Mouse (Mus musculus): ENCODE measurements around the gene Gja4. TPM values are rescaled to one million over a fixed set of nuclear protein-coding genes. Genes with fewer than 3 reads are reported as not detected.

The Gja4 gene
- polyA plus RNA-seq (2015; fragmentation: Nextera tagmentation; extraction: Ambion mirVana) = 11.4 and 13.1 TPM in 2 replicates

GRCm38 (mm10) chr4:127313861-127314260 lies at the start of gene Gja4:
TSS of gene Gja4 (minus strand) at chr4:127314039.
- no peaks in the 10 kb centered on the region for H3K36me3 ChIP-seq (ENCODE audit: poor library complexity, severe bottlenecking)
- ATAC-seq = peak; percentile 89
- no peaks in the 10 kb centered on the region for H3K9me3 ChIP-seq (replicated peaks)
- H3K27me3 ChIP-seq = peaks cover 24% of the 10 kb centered on the region
- 0% methylated on average over 25 of the region's 25 CpGs for WGBS
- H3K9ac ChIP-seq = peak within 1 kb of the TSS; percentile 70
- peak within 1 kb of the TSS; percentile 79 for H3K4me2 ChIP-seq
- H3K4me1 ChIP-seq = peaks cover 13% of the 10 kb centered on the region
- peak within 1 kb of the TSS; percentile 48 for H3K4me3 ChIP-seq
- H3K27ac ChIP-seq = no peak within 1 kb of the TSS

DNA sequence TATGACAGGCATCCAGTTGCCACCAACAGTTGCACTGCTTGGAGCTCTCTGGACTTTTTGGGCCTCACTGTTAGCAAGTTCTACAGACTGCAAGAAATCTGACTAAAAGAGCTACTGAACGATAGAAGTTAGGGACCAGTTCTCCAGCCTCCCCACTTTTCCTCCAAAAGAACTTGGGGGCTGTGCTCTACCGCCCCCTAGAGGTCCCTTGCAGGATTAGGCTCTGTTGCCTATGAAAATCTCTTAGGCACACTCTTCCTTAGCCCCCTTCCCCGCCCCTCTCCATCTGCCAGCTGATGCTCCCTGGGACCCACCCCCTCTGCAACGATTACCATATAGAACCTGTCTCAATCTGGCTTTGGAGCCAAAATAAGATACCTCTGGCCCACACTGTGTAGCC lies 49.5 kb upstream of the Gja4 start:
- Histone ChIP-seq H3K9me3 (replicated peaks) (no peaks in the 10 kb centered on the region), H3K4me1 (peaks cover 4% of the 10 kb centered on the region; the same call in 1 of the 2 replicates), H3K9ac (no peak overlapping the region), H3K36me3 (ENCODE audit: poor library complexity, severe bottlenecking) (no peaks in the 10 kb centered on the region), H3K4me2 (no peak overlapping the region), H3K27ac (no peak overlapping the region), H3K27me3 (peaks cover 3% of the 10 kb centered on the region; the same call in 1 of the 2 replicates), H3K4me3 (no peak overlapping the region)
- no peak for ATAC-seq
- 71% methylated on average over 4 of the region's 4 CpGs for WGBS

DNA sequence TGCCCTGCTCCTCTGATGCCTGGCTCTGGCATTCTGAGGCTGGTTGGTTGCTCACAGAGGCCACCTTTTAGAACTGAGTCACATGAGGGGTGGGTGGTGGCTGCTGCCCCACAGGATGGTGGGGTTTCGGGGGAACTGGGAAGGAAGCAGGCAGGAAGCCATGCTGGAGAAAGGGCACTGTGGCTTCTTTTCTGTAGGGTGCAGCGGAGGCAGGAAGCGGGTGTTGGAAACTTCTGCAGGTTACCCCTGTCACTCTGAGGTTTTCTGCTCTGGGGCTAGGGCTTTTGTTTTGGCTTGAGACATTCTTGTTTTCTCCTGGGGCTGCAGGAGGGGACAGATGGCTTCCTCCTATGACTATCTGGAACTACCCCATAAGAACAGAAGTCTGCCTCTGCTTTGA lies 48.7 kb upstream of the Gja4 start:
- H3K4me2 ChIP-seq = no peak overlapping the region
- no peaks in the 10 kb centered on the region for H3K36me3 ChIP-seq (ENCODE audit: poor library complexity, severe bottlenecking)
- WGBS = 90% methylated on average over 3 of the region's 3 CpGs
- H3K9ac ChIP-seq = no peak overlapping the region
- no peak overlapping the region for H3K4me3 ChIP-seq
- peaks cover 4% of the 10 kb centered on the region; the same call in 1 of the 2 replicates for H3K4me1 ChIP-seq
- no peaks in the 10 kb centered on the region for H3K9me3 ChIP-seq (replicated peaks)
- peaks cover 3% of the 10 kb centered on the region; the same call in 1 of the 2 replicates for H3K27me3 ChIP-seq
- no peak overlapping the region for H3K27ac ChIP-seq
- no peak for ATAC-seq

DNA sequence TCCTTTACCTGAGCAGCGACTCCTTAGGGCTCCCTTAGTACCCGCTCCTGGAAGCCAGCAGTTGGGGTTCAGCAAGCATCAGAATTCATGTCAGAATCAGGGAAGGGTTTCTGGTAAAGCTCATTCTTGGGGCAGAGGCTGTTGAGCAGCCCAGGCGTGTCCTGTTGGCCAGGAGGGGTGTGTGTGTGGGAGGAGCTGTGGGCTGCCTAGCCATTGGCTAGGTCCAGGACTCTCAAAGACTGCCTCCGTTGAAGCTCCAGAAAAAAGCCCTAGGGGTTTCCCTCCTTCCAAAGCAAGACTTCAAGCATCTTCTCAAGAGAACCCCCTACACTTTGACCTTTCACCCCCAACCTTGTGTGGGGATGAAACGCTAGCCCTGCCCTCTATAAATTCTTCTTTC lies 44.2 kb upstream of the Gja4 start, which contains the start of gene Gjb5:
Gene Gjb5, minus strand, starts transcription at position 164 of the 400 bp plus-strand sequence.
- WGBS = 36% methylated on average over 5 of the region's 5 CpGs
- no peak for ATAC-seq
- H3K36me3 ChIP-seq (ENCODE audit: poor library complexity, severe bottlenecking) = no peaks in the 10 kb centered on the region
- no peaks in the 10 kb centered on the region for H3K27me3 ChIP-seq
- H3K27ac ChIP-seq = no peak within 1 kb of the TSS
- H3K4me1 ChIP-seq = 0 out of 2 replicates have a peak, but pooled peaks cover 9% of the 10 kb centered on the region
- H3K4me3 ChIP-seq = no peak within 1 kb of the TSS
- H3K9me3 ChIP-seq (replicated peaks) = no peaks in the 10 kb centered on the region
- no peak within 1 kb of the TSS for H3K9ac ChIP-seq
- H3K4me2 ChIP-seq = no peak within 1 kb of the TSS

- no peaks in the 10 kb centered on the region for H3K27me3 ChIP-seq
- H3K9me3 ChIP-seq (replicated peaks) = no peaks in the 10 kb centered on the region
- no peak for ATAC-seq
- no peaks in the 10 kb centered on the region for H3K36me3 ChIP-seq (ENCODE audit: poor library complexity, severe bottlenecking)
- no peak overlapping the region for H3K27ac ChIP-seq
- no peak overlapping the region for H3K9ac ChIP-seq
- WGBS = 75% methylated on average over 15 of the region's 15 CpGs
- H3K4me1 ChIP-seq = 0 out of 2 replicates have a peak, but pooled peaks cover 9% of the 10 kb centered on the region
- H3K4me3 ChIP-seq = no peak overlapping the region
- H3K4me2 ChIP-seq = no peak overlapping the region
Observed at GRCm38 (mm10) chr4:127354506-127355485, 41.0 kb upstream of the Gja4 start.

DNA sequence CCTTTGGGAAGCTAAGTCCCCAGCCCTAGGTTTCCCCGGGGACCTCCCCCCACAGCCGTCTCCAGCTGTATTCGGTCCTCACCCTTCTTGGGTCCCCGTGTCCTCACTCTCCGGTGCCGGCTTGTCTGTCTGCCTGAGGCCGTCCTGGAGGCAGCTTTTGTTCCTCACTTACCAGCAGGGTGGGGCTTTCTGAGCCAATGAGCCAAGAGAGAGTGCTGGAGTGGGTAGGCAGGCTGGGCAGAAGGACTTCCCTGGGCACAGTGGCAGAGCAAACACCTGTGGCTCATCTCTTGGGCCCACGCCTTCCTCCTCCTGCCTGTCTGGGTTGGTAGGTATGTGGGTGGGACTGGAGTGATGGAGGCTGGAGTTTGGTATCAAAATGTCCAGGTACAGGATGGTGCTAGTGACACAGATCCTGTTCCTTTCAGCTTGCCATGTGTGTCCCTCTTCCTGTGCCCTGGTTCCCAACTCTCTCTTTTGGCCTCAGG lies 40.2 kb upstream of the Gja4 start, which contains the start of gene Gjb4:
Gene Gjb4, minus strand, starts transcription at position 131 of the 488 bp plus-strand sequence.
- Histone ChIP-seq H3K36me3 (ENCODE audit: poor library complexity, severe bottlenecking) (no peaks in the 10 kb centered on the region), H3K4me2 (no peak within 1 kb of the TSS), H3K9me3 (replicated peaks) (no peaks in the 10 kb centered on the region), H3K27ac (no peak within 1 kb of the TSS), H3K9ac (no peak within 1 kb of the TSS), H3K4me3 (no peak within 1 kb of the TSS), H3K27me3 (no peaks in the 10 kb centered on the region), H3K4me1 (0 out of 2 replicates have a peak, but pooled peaks cover 9% of the 10 kb centered on the region)
- ATAC-seq = no peak
- 43% methylated on average over 8 of the region's 8 CpGs for WGBS

- Histone ChIP-seq H3K4me2 (no peak overlapping the region), H3K9me3 (replicated peaks) (no peaks in the 10 kb centered on the region), H3K4me3 (no peak overlapping the region), H3K36me3 (ENCODE audit: poor library complexity, severe bottlenecking) (no peaks in the 10 kb centered on the region), H3K27ac (no peak overlapping the region), H3K9ac (no peak overlapping the region), H3K27me3 (no peaks in the 10 kb centered on the region), H3K4me1 (0 out of 2 replicates have a peak, but pooled peaks cover 9% of the 10 kb centered on the region)
- no peak for ATAC-seq
- WGBS = 19% methylated on average over 1 of the region's 1 CpGs
Observed at GRCm38 (mm10) chr4:127352594-127352993, 38.8 kb upstream of the Gja4 start.

- no peak for ATAC-seq
- Histone ChIP-seq H3K4me3 (no peak overlapping the region), H3K36me3 (ENCODE audit: poor library complexity, severe bottlenecking) (no peaks in the 10 kb centered on the region), H3K27ac (no peak overlapping the region), H3K4me2 (no peak overlapping the region), H3K9ac (no peak overlapping the region), H3K27me3 (no peaks in the 10 kb centered on the region), H3K9me3 (replicated peaks) (no peaks in the 10 kb centered on the region), H3K4me1 (0 out of 2 replicates have a peak, but pooled peaks cover 9% of the 10 kb centered on the region)
- 72% methylated on average over 4 of the region's 4 CpGs for WGBS
Observed at GRCm38 (mm10) chr4:127349560-127350300, 35.9 kb upstream of the Gja4 start.

DNA sequence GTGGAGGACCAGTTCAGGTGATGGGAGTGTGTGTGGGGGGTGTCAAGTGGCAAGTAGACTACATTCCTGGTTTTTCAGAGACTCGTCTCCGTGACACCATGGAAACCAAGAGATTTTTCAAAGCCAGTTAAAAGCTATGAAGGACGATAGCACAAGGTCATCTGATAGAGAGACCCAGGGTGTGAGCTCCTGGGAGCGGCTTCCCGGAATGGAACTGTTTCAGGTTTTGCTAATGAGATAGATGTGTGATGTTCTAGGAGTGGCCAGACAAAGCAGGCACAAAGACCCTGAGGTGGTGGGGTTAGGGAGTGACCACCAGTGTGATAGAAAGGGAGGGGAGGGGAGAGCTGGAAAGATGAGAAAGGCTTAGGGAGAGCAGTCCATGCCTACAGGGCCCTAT lies 31.2 kb upstream of the Gja4 start:
- ATAC-seq = no peak
- H3K27ac ChIP-seq = no peak overlapping the region
- H3K9ac ChIP-seq = no peak overlapping the region
- no peak overlapping the region for H3K4me3 ChIP-seq
- no peaks in the 10 kb centered on the region for H3K36me3 ChIP-seq (ENCODE audit: poor library complexity, severe bottlenecking)
- no peaks in the 10 kb centered on the region for H3K4me1 ChIP-seq
- no peaks in the 10 kb centered on the region for H3K27me3 ChIP-seq
- WGBS = 87% methylated on average over 5 of the region's 5 CpGs
- H3K4me2 ChIP-seq = no peak overlapping the region
- H3K9me3 ChIP-seq (replicated peaks) = no peaks in the 10 kb centered on the region

DNA sequence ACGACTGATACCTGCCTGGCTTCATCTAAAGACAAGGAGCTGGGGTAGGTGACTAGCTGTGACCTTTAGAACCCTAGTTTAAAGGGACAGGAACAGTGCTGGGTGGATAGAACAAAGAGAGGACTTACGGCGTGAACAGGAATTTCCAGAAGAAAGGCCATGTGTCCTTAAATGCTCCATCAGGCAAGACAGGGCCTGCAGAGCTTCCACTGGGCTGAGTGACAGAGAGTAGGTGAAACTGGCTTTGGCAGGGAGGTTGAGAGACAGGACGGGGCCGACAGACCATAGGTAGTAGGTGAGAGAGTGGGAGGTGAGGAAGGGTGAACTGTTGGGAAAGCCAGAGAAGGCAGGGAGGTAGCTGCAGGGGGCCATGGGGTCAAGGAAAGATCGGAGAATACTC lies 27.5 kb upstream of the Gja4 start:
- no peak overlapping the region for H3K27ac ChIP-seq
- 68% methylated on average over 6 of the region's 6 CpGs for WGBS
- H3K9ac ChIP-seq = no peak overlapping the region
- H3K27me3 ChIP-seq = no peaks in the 10 kb centered on the region
- no peak overlapping the region for H3K4me3 ChIP-seq
- no peak overlapping the region for H3K4me2 ChIP-seq
- H3K4me1 ChIP-seq = no peaks in the 10 kb centered on the region
- H3K36me3 ChIP-seq (ENCODE audit: poor library complexity, severe bottlenecking) = no peaks in the 10 kb centered on the region
- no peaks in the 10 kb centered on the region for H3K9me3 ChIP-seq (replicated peaks)
- no peak for ATAC-seq

- H3K4me3 ChIP-seq = no peak overlapping the region
- H3K9ac ChIP-seq = no peak overlapping the region
- H3K4me1 ChIP-seq = no peaks in the 10 kb centered on the region
- H3K27ac ChIP-seq = no peak overlapping the region
- H3K4me2 ChIP-seq = no peak overlapping the region
- H3K9me3 ChIP-seq (replicated peaks) = no peaks in the 10 kb centered on the region
- no peak for ATAC-seq
- no peaks in the 10 kb centered on the region for H3K36me3 ChIP-seq (ENCODE audit: poor library complexity, severe bottlenecking)
- 94% methylated on average over 5 of the region's 5 CpGs for WGBS
- 0 out of 2 replicates have a peak, but pooled peaks cover 3% of the 10 kb centered on the region for H3K27me3 ChIP-seq
Observed at GRCm38 (mm10) chr4:127337668-127338067, 23.8 kb upstream of the Gja4 start.
